Mouse (Mus musculus): ENCODE results near the gene L3mbtl4. TPM values are rescaled to one million over a fixed set of nuclear protein-coding genes. Genes with fewer than 3 reads are reported as not detected.

Gene L3mbtl4
- polyA plus RNA-seq, 1 experiment from 2014 or later: 0.25 TPM

DNA sequence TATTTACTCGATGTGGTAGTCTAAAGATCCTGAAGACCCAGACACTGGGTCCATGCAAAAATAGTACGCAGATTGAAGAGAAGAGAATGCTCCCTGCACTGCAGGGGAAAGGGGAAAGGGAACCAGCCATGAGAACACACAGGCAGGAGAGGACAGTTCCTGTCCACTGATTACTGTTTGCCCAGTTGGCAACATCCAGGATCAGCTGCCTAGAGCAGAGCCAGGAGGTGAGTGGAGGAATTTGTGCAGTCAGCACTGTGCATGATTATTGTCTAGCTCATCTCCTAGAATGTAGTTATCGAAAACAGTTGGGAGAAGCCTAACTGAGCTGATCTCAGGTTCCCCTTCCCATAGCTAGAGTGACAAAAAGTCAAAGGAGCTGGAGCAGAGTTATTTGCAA lies 311.6 kb downstream of the L3mbtl4 start:
- H3K27me3 ChIP-seq: no peaks in the 10 kb centered on the region
- H3K4me1 ChIP-seq: no peaks in the 10 kb centered on the region
- no peaks in the 10 kb centered on the region for H3K36me3 ChIP-seq
- no peaks in the 10 kb centered on the region for H3K9me3 ChIP-seq
- no peak overlapping the region for H3K27ac ChIP-seq
- H3K4me3 ChIP-seq: no peak overlapping the region
- no peak overlapping the region for H3K4me2 ChIP-seq
- no peak for ATAC-seq (ENCODE audit: insufficient number of reproducible peaks, insufficient read depth, low FRiP score, low TSS enrichment, low read depth)
- 82% methylated on average over 3 of the region's 3 CpGs for WGBS
- H3K9ac ChIP-seq: no peak overlapping the region

DNA sequence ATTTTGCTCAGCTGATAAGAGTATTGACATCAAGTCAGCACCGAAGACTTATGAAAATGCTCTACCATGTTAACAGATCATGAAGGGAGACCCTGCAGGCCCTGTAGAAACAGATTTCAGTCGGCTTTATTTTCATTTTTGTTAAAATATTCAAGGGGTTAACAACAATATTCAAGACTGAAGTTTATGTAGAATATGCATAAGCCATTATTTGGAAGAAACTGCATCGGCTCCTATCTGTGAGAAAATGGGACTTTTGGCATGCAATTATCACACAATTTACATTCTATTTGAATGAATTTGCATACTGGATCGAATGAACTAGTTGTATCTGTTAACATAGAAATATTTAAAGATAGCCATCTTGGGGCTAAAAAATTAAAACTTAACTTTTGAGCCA lies 318.0 kb downstream of the L3mbtl4 start:
- Histone ChIP-seq H3K27ac (no peak overlapping the region), H3K27me3 (no peaks in the 10 kb centered on the region), H3K4me1 (no peaks in the 10 kb centered on the region), H3K4me3 (no peak overlapping the region), H3K36me3 (no peaks in the 10 kb centered on the region), H3K4me2 (no peak overlapping the region), H3K9me3 (no peaks in the 10 kb centered on the region), H3K9ac (no peak overlapping the region)
- whole genome bisulfite sequencing: 78% methylated on average over 4 of the region's 4 CpGs
- ATAC-seq (ENCODE audit: insufficient number of reproducible peaks, insufficient read depth, low FRiP score, low TSS enrichment, low read depth): no peak

GRCm38 (mm10) chr17:68602744-68603143 lies 329.1 kb downstream of the L3mbtl4 start:
- Histone ChIP-seq H3K4me3 (no peak overlapping the region), H3K27me3 (no peaks in the 10 kb centered on the region), H3K36me3 (no peaks in the 10 kb centered on the region), H3K27ac (no peak overlapping the region), H3K4me2 (no peak overlapping the region), H3K9me3 (no peaks in the 10 kb centered on the region), H3K9ac (no peak overlapping the region), H3K4me1 (no peaks in the 10 kb centered on the region)
- 71% methylated on average over 4 of the region's 4 CpGs for WGBS
- no peak for ATAC-seq (ENCODE audit: insufficient number of reproducible peaks, insufficient read depth, low FRiP score, low TSS enrichment, low read depth)

DNA sequence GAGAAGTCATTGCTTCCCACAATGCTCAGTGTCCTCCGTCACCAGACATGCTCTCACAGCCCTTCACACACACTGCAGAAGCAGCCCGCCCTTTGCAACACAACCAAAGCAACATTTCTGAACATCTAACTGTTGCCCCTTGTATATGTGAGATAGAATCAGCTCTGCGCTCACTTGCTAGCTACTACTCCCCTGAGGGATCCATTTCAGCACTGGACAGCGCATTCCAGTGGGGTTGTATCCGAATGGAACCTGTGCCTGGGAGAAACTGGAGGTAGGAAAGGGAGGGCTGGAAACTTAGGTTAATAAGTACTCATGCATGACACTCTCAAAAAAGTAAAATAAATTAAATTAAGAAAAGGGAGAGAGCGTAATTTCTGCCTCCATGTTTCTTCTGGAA lies 334.1 kb downstream of the L3mbtl4 start:
- no peak for ATAC-seq (ENCODE audit: insufficient number of reproducible peaks, insufficient read depth, low FRiP score, low TSS enrichment, low read depth)

GRCm38 (mm10) chr17:68611247-68611646 lies 337.6 kb downstream of the L3mbtl4 start:
- no peaks in the 10 kb centered on the region for H3K36me3 ChIP-seq
- H3K4me1 ChIP-seq: no peaks in the 10 kb centered on the region
- no peak overlapping the region for H3K4me3 ChIP-seq
- WGBS: 76% methylated on average over 6 of the region's 6 CpGs
- no peak for ATAC-seq (ENCODE audit: insufficient number of reproducible peaks, insufficient read depth, low FRiP score, low TSS enrichment, low read depth)
- H3K27me3 ChIP-seq: no peaks in the 10 kb centered on the region
- no peak overlapping the region for H3K9ac ChIP-seq
- no peaks in the 10 kb centered on the region for H3K9me3 ChIP-seq
- no peak overlapping the region for H3K27ac ChIP-seq
- H3K4me2 ChIP-seq: no peak overlapping the region

More for the DNA sequence above, 334.1 kb downstream of the L3mbtl4 start:
- 49% methylated on average over 6 of the region's 6 CpGs for WGBS
- Histone ChIP-seq H3K9ac (no peak overlapping the region), H3K27ac (no peak overlapping the region), H3K36me3 (no peaks in the 10 kb centered on the region), H3K4me2 (no peak overlapping the region), H3K4me1 (no peaks in the 10 kb centered on the region), H3K9me3 (no peaks in the 10 kb centered on the region), H3K4me3 (no peak overlapping the region), H3K27me3 (no peaks in the 10 kb centered on the region)

GRCm38 (mm10) chr17:68625281-68625680 lies 351.7 kb downstream of the L3mbtl4 start:
- no peak for ATAC-seq (ENCODE audit: insufficient number of reproducible peaks, insufficient read depth, low FRiP score, low TSS enrichment, low read depth)
- Histone ChIP-seq H3K27me3 (no peaks in the 10 kb centered on the region), H3K9ac (no peak overlapping the region), H3K36me3 (no peaks in the 10 kb centered on the region), H3K4me2 (no peak overlapping the region), H3K4me1 (peaks cover 7% of the 10 kb centered on the region; the same call in 1 of the 2 replicates), H3K9me3 (no peaks in the 10 kb centered on the region), H3K27ac (no peak overlapping the region), H3K4me3 (no peak overlapping the region)
- WGBS: 82% methylated on average over 4 of the region's 4 CpGs

DNA sequence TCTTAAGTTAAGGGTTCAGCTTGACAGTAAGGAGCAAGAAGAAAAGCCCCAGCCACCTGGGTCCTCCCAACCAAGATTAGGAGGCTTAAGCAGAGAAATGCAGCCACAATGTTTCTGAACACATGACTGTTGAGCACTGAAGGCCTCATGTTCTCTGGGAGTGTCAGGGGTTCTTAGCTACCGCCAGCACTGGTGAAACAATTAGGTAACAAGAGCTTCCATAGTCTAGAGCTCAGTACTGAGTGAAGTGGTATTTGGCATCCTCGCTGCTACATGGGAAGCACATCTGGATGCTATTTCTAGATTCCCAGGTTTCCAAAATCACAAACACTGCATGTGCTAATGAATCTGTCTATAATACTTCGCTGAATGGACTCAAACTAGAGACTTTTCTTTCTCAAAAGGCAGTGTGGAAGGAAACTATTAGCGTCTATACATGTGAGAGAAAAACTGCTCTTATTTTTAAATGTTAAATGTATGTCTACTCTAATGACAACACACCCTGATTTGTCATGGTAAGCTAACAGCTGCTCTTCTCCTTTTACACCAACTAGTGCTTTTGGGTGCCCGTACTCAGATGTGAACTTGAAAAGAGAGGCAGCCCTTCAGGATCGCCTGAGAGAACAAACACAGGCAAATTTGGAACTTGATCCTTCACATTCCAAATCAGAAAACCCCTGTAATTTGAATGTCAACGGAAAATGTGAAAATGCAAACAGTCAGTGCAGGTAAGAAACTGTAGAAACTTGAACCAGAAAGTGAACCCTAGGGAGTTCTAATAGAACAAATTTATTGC lies 356.2 kb downstream of the L3mbtl4 start:
- Histone ChIP-seq H3K27ac (0 out of 2 replicates have a peak overlapping the region, but pooled peaks have one; percentile 44), H3K4me2 (no peak overlapping the region), H3K27me3 (no peaks in the 10 kb centered on the region), H3K9ac (no peak overlapping the region), H3K36me3 (no peaks in the 10 kb centered on the region), H3K4me1 (peaks cover 7% of the 10 kb centered on the region; the same call in 1 of the 2 replicates), H3K9me3 (no peaks in the 10 kb centered on the region), H3K4me3 (no peak overlapping the region)
- ATAC-seq (ENCODE audit: insufficient number of reproducible peaks, insufficient read depth, low FRiP score, low TSS enrichment, low read depth): 0 out of 2 replicates have a peak, but pooled peaks have one; percentile 32
- WGBS: 25% methylated on average over 7 of the region's 7 CpGs

- Histone ChIP-seq H3K9ac (no peak overlapping the region), H3K4me2 (no peak overlapping the region), H3K9me3 (no peaks in the 10 kb centered on the region), H3K4me3 (no peak overlapping the region), H3K27ac (no peak overlapping the region), H3K27me3 (no peaks in the 10 kb centered on the region), H3K36me3 (no peaks in the 10 kb centered on the region), H3K4me1 (peaks cover 7% of the 10 kb centered on the region; the same call in 1 of the 2 replicates)
- ATAC-seq (ENCODE audit: insufficient number of reproducible peaks, insufficient read depth, low FRiP score, low TSS enrichment, low read depth): no peak
- 86% methylated on average over 8 of the region's 8 CpGs for WGBS
These were observed 357.8 kb downstream of the L3mbtl4 start for GRCm38 (mm10) chr17:68631396-68631795.

- ATAC-seq (ENCODE audit: insufficient number of reproducible peaks, insufficient read depth, low FRiP score, low TSS enrichment, low read depth): no peak
- 74% methylated on average over 6 of the region's 6 CpGs for WGBS
- H3K4me2 ChIP-seq: no peak overlapping the region
These were observed 366.6 kb downstream of the L3mbtl4 start for GRCm38 (mm10) chr17:68640187-68640586.

GRCm38 (mm10) chr17:68642521-68643088 lies 369.0 kb downstream of the L3mbtl4 start:
- Histone ChIP-seq H3K9me3 (no peaks in the 10 kb centered on the region), H3K4me3 (no peak overlapping the region), H3K36me3 (no peaks in the 10 kb centered on the region), H3K27ac (no peak overlapping the region), H3K9ac (no peak overlapping the region), H3K4me2 (no peak overlapping the region), H3K27me3 (no peaks in the 10 kb centered on the region), H3K4me1 (no peaks in the 10 kb centered on the region)
- WGBS: 70% methylated on average over 5 of the region's 5 CpGs
- no peak for ATAC-seq (ENCODE audit: insufficient number of reproducible peaks, insufficient read depth, low FRiP score, low TSS enrichment, low read depth)

More at GRCm38 (mm10) chr17:68640187-68640586, 366.6 kb downstream of the L3mbtl4 start:
- Histone ChIP-seq H3K9me3 (no peaks in the 10 kb centered on the region), H3K36me3 (no peaks in the 10 kb centered on the region), H3K9ac (no peak overlapping the region), H3K27ac (no peak overlapping the region), H3K4me3 (no peak overlapping the region), H3K27me3 (no peaks in the 10 kb centered on the region), H3K4me1 (no peaks in the 10 kb centered on the region)

DNA sequence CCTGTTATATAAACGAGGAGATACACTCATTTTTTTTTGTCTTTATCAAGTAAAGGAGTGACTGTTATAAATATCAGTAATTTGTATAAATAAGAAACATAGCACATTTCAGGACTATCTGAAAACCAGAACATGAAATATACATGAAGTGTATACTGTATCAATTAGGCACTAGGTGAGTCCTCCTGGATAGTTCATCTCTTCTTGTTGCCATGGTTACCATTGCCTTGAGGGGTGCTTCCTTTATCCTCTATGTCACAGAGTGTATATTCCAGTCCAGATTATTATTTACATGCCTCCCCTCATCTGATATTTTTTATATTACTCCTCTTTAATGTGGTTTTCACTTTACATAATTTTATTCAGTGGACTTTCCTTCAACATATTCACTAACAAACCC lies 392.9 kb downstream of the L3mbtl4 start:
- no peak for ATAC-seq (ENCODE audit: insufficient number of reproducible peaks, insufficient read depth, low FRiP score, low TSS enrichment, low read depth)
- H3K27ac ChIP-seq: no peak overlapping the region
- no peak overlapping the region for H3K4me3 ChIP-seq
- no peak overlapping the region for H3K9ac ChIP-seq
- H3K36me3 ChIP-seq: no peaks in the 10 kb centered on the region
- WGBS: 59% methylated on average over 1 of the region's 1 CpGs
- no peaks in the 10 kb centered on the region for H3K27me3 ChIP-seq
- no peaks in the 10 kb centered on the region for H3K9me3 ChIP-seq
- no peak overlapping the region for H3K4me2 ChIP-seq
- H3K4me1 ChIP-seq: no peaks in the 10 kb centered on the region

GRCm38 (mm10) chr17:68672088-68672504 lies 398.5 kb downstream of the L3mbtl4 start:
- Histone ChIP-seq H3K4me1 (no peaks in the 10 kb centered on the region), H3K27ac (no peak overlapping the region), H3K27me3 (no peaks in the 10 kb centered on the region), H3K4me3 (no peak overlapping the region), H3K9me3 (no peaks in the 10 kb centered on the region), H3K9ac (no peak overlapping the region), H3K36me3 (no peaks in the 10 kb centered on the region), H3K4me2 (no peak overlapping the region)
- 67% methylated on average over 7 of the region's 7 CpGs for WGBS
- no peak for ATAC-seq (ENCODE audit: insufficient number of reproducible peaks, insufficient read depth, low FRiP score, low TSS enrichment, low read depth)
